Mouse (Mus musculus) liver, adult 2 months (tissue): Measurements from ENCODE around the gene Ramp2.

ENCODE experiments used
- CTCF ChIP-seq: fragments of 200-500 bp; IDR thresholded peaks from 2 replicates; pipeline ENCODE4 v1.5.1; 2011; ENCODE audit warnings: low read depth, low read length, control low read depth
- POLR2A ChIP-seq: fragments of 200-500 bp; IDR thresholded peaks from 2 replicates; pipeline ENCODE4 v1.6.1; 2011; ENCODE audit warnings: low read length, control low read depth; ENCODE audit not compliant: insufficient read depth; ENCODE audit errors: extremely low read depth

- TF ChIP-seq CTCF (peak; percentile 98), POLR2A (peak; percentile 67)
These were observed 56.4 kb downstream of the Ramp2 start, which contains the start of gene Becn1 for GRCm38 (mm10) chr11:101302004-101302798.
